Mouse (Mus musculus) c-Kit-positive CD71-negative TER-119-negative erythroid progenitor cells, embryonic 14.5 days (primary cell): ENCODE measurements around the gene Mvp.
A peak's percentile ranks its signal among the peaks of the same experiment; 100 is the strongest.

Experiments used
- DNase-seq: peaks from one replicate; pipeline ENCODE4 v3.0.0-alpha.2; 2013; ENCODE audit warnings: low read depth

The Mvp gene

DNA sequence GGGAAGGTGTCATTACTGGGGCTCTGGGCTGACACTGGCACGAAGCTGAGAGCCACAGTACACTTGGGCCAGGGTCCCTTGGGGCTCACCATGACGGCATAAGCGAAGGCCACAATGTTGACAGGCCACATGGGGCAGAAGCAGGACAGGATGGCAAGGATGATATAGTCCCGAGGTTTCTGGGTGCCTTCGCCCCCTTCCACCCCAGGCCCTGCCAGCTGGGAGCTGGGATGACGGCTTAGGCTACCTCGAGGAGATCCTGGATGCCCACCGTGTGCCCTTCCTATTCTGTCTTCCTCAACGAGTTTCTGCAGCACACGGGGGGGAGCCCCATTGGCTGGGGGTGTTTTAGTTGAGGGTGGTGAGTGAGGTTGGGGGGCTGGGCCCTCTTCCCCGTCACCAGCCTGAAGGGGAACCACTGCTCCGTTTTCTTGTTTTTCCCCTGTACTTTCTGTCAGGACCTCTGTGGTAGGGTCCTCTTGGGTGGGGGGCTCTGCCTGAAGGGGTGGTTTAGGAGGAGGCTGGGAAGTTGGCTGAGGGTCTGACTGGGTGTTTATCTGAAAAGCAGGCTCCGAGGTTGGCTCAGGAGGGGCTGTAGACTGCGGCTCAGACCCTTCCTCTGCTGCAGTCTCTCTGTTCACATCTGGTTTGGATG is 5.0 kb upstream of the Mvp start:
- no peak for DNase-seq

GRCm38 (mm10) chr7:127018416-127019305 is 4.2 kb upstream of the Mvp start:
- no peak for DNase-seq

DNA sequence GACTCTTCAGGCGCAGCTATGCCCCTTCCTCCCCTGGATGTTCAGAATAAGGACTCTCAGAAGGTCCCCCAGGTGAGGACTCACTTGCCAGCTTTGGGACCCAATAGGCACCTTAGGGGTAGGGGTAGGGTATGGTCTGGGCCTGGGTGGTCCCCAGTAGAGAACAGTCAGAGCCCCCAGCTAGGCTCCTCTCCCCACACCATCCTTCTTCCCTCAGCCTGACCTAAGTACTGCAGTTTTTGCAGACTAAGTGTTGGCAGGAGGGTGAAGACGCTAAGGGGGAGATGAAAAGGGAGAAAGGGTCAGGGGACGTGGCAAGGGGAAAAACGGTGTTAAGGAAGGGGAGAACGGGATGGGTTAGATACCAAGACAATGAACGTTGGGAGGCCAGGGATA is 3.5 kb upstream of the Mvp start:
- DNase-seq: no peak

DNA sequence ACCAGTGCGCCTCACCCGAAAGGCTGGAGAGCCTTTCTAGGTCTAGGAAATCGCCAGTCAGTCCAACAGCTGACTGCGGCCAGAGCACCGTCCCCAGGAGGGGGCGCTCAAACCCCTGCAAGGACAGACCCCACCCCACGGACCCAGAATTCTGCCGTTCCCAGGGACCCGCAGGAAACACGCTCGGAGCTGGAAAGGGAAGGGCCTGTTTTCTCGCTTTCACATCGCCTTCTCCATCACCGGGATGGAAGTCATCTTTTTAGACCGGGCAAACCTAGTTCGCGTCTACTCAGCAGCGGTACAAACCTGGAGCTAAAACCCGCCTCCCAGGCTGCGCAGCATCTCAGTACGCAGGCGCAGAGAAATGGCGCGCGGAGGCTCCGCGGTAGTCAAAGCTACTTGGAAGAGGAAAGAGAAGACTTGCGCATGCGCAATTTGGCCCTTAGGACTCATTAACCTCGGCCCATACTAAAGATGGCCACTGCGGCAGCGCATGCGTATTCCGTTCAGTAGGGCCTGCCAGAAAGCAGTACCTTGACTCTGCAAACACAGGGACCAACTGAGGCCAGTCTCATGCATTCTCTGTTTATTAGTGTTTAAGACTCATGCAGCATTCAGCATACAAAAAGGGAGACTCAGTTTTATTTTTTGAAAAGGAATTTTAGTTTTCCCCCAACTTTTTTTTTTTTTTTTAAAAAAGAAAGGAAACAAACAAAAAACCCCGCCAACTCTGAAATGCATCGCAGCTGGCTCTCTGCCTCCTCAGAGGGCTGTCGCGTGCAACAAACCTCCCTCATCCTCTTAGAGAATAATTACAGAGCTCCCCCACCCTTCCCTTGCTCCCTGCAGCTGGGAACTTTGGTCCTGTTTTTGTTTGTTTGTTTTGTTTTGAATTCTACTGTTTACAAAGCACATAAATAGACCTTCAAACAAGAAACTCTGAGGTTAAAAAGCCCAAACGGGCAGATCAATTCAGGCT is 2.8 kb upstream of the Mvp start, which contains the start of gene Pagr1a:
Pagr1a (minus strand) TSS at position 382 of the 979 bp plus-strand sequence.
- peak; percentile 100 for DNase-seq

- DNase-seq: no peak
These were observed 2.1 kb upstream of the Mvp start for GRCm38 (mm10) chr7:127016486-127016938.

GRCm38 (mm10) chr7:127016481-127016485 is 1.9 kb upstream of the Mvp start, which contains the start of gene Pagr1b:
Gene Pagr1b, minus strand, starts transcription at chr7:127016484.
- no peak for DNase-seq

GRCm38 (mm10) chr7:127016081-127016480 is 1.7 kb upstream of the Mvp start:
- DNase-seq: no peak

- no peak for DNase-seq
These were observed 572 bp upstream of the Mvp start for GRCm38 (mm10) chr7:127014993-127015392.

GRCm38 (mm10) chr7:127013385-127013784 is 1.0 kb downstream of the Mvp start:
- DNase-seq: no peak

DNA sequence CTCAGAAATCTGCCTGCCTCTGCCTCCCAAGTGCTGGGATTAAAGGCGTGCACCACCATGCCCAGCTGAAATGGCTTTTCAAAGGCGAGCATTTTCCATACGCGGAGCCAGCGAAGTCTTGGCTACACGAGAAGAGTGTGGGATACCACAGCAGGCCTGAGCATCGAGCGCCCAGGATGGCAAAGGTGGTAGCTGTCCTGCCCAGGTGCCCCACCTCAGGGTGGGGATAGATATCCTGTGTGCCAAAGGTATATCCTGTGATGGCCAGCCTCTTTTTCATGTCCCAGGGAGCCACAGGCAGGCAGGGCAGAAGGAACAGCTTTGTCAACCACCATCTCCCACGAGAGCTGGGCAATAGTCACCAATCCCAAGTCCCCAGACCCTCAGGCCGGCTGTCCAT is 1.6 kb downstream of the Mvp start:
- no peak for DNase-seq

GRCm38 (mm10) chr7:127012374-127012773 is 2.0 kb downstream of the Mvp start:
- DNase-seq: no peak

- no peak for DNase-seq
These were observed 2.7 kb downstream of the Mvp start for GRCm38 (mm10) chr7:127011717-127012116.

- DNase-seq: no peak
These were observed 3.4 kb downstream of the Mvp start for GRCm38 (mm10) chr7:127011051-127011450.

GRCm38 (mm10) chr7:127009307-127010085 is 4.9 kb downstream of the Mvp start:
- no peak for DNase-seq

DNA sequence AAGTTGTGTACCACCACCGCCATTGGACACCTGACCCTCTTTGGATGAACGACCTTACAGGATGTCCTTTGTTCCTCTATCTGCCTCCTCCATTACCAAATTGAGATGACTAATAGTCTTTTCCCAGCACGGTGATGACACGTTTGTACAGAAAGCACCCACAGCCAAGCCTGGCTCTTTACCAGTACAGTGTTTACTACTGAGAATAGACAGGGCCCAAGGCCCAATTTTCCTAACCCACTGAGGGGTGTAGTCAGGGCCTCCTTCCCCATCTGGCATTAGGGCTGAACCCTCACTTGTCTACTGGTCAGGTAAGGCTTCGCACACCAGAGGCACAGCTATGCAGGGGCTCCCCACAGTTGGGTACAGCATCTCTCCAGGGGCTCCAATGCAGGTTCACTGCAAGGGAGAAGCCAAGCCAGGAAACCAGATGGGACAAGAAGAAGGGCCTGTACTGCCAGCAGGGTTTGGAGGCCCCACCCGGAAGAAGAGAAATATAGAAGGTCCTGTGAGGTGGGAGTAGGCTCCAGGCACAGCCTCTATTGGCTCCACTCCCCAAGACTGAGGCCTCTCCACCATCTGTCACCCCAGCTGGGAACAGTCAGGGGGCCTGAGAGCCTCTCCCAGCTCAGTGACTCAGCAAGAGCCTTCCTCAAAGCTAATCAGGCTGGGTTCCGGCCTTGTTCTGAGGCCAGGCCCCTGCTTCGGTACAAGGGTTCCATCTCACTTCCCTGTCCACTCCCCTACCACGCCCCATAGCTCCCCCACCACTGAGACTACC is 6.0 kb downstream of the Mvp start:
- DNase-seq: peak; percentile 69

DNA sequence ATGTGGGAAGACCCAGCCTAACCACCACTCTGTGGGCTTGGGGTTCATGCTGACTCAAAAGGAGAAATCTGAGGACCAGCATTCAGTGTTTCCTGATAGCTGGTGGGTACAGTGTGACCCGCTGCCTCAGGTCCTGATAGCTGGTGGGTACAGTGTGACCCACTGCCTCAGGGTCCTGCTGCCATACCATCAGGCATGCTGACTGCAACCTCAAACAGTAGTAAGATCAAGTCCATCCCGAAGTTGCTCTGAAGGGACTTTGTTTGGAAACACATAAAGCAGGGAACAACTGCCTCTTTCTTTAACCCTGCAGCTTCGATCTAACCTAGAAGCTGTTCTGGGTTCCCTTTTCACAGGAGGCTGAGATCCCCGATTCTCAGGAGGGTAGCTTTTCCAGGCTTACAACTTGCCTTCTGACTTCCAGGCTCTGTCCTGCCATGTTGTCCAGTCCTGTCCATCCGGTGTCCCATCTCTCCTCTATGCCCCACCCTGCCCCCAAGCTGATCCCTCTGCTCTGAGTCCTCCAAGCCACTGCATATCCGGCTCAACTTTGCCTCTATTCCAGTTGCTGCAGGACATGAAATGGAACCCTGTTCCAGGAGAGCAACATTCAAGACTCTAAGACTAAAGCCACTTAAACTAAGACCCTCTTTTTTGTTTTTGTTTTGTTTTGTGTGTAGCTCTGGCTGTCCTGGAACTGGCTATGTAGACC is 7.0 kb downstream of the Mvp start:
- DNase-seq: no peak

DNA sequence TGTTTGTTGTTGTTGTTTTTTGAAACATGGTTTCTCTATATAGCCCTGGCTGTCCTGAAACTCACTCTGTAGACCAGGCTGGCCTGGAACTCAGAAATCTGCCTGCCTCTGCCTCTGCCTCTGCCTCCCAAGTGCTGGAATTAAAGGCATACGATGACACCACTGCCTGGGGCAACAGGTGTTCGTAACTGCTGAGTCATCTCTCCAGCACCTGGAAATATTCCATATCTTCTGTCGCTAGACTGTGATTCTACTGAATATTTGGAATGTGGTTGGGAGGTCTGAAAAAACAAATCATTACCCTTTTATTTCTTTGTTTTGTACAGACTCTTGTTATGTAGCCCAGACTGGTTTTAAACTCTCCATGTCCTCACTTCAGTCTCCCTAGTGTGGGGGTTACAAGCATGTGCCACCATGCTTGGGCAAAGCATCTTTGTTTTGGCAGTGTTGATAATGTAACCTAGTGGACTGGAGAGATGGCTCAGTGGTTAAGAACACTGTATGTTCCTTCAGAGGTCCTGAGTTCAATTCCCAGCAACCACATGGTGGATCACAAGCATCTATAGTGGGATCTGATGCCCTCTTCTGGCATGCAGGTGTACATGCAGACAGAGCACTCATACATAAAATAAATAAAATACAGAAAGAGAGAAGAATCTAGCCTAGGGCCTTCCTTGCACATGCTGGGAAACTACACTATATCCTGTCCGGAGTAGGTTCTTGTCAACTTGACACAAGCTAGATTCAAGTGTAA is 10.1 kb downstream of the Mvp start:
- no peak for DNase-seq

DNA sequence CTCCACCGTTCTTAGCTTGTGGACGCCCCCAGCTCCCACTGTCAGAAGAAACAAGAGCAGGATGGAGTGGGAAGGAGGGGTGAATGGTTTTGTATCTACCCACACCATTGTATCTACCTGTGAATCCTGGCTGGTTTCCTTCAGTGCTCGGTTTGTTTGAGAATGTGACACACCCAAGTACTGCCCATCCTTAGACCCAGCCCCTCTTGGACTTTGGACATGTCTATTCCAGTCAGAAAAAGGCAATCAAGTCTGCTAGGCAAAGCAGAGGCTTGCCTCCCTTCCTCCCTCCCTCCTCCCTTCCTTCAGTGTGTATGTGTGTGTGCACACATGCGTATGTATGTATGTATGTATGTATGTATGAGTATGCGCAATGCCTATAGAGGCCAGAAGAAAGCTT is 10.8 kb downstream of the Mvp start:
- no peak for DNase-seq

DNA sequence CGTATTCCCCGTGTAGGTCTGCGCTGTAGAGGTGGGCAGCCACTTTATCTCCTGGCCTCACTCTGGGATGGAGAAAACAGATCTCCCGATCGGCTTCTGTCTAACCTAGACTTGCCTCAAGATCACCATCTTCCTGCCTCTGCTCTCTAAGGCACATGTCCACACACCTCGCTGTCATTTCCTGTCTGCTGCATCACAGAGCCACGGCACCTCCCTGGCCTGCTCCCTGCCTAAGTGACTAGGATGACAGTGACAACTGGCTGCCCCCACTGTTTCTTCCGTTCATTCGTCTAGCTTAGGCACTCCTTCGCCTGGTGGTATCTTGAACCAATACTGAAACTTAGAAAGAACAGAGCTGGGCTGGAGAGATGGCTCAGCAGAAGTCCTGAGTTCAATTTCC is 14.9 kb downstream of the Mvp start:
- DNase-seq: no peak

DNA sequence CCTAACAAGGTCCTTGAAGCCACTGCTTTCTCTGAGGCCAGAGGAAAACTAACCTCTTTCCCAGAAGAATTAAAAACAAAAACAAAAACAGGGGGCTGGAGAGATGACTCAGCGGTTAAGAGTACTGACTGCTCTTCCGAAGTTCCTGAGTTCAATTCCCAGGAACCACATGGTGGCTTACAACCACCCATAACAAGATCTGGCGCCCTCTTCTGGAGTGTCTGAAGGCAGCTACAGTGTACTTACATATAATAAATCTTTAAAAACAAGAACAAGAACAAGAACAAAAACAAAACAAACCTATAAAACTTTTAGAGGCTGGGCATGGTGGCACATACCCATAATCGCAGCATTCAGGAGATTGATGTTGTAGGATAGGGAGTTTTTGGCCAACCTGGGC is 18.0 kb downstream of the Mvp start:
- DNase-seq: no peak
